Mouse (Mus musculus): ENCODE measurements around the gene Gm7978.
"Not testable (repeated sequence)": the region's sequence is repeated elsewhere in the genome, so short reads cannot be mapped to it uniquely, and the experiment has no call there.

Gene Gm7978

DNA sequence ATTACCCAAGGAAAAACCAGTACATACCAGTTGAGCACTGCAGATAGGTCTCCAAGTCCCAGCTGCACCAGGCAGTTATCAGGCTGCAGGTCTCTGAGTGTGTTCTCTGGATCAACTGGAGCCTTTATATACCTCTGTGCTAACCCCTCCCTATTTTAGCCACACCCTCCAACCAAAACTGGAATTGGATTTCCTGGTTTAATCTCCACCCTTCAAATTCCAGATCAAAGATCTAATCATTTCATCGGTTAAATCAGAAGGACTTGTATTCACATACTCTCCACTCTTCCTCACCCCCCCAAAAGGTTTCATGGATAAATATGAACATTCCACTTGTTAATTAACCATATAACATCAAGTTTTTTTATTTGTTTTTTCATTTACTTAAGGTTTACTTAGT lies at the start of gene Gm7978:
Gene Gm7978 (minus strand): TSS at position 101 of the 400 bp plus-strand sequence.
- DNase-seq = not testable (repeated sequence)

- DNase-seq = not testable (repeated sequence)
Measured at GRCm38 (mm10) chr5:95775690-95776089, 39.7 kb upstream of the Gm7978 start, which contains the start of gene E330014E10Rik. Gene E330014E10Rik (plus strand): TSS chr5:95775990.

- DNase-seq = not testable (repeated sequence)
Measured at GRCm38 (mm10) chr5:95741714-95742113, 5.7 kb upstream of the Gm7978 start, which contains the start of gene Gm7982. Gene Gm7982 (plus strand): TSS chr5:95742014.

All from B cell, adult 2 months (primary cell).